Mouse (Mus musculus): ENCODE data around the gene Srsf2.
"Not testable (repeated sequence)": the region's sequence is repeated elsewhere in the genome, so short reads cannot be mapped to it uniquely, and the experiment has no call there.

Gene Srsf2

GRCm38 (mm10) chr11:116826550-116827504 lies 26.1 kb downstream of the Srsf2 start:
- DNase-seq = no peak

- DNase-seq = no peak
Observed at GRCm38 (mm10) chr11:116825230-116825629, 27.7 kb downstream of the Srsf2 start.

- not testable (repeated sequence) for DNase-seq
Observed at GRCm38 (mm10) chr11:116823885-116824284, 29.0 kb downstream of the Srsf2 start.

GRCm38 (mm10) chr11:116823255-116823654 lies 29.6 kb downstream of the Srsf2 start:
- DNase-seq = no peak

GRCm38 (mm10) chr11:116822626-116823025 lies 30.3 kb downstream of the Srsf2 start:
- no peak for DNase-seq

GRCm38 (mm10) chr11:116822215-116822614 lies 30.7 kb downstream of the Srsf2 start:
- DNase-seq = no peak

GRCm38 (mm10) chr11:116821057-116821940 lies 31.6 kb downstream of the Srsf2 start:
- no peak for DNase-seq

- no peak for DNase-seq
Observed at GRCm38 (mm10) chr11:116819932-116820593, 32.8 kb downstream of the Srsf2 start.

- no peak for DNase-seq
Observed at GRCm38 (mm10) chr11:116818722-116819121, 34.2 kb downstream of the Srsf2 start.

GRCm38 (mm10) chr11:116817567-116817966 lies 35.3 kb downstream of the Srsf2 start:
- no peak for DNase-seq

GRCm38 (mm10) chr11:116816769-116817168 lies 36.1 kb downstream of the Srsf2 start:
- no peak for DNase-seq

- no peak for DNase-seq
Observed at GRCm38 (mm10) chr11:116814884-116815415, 37.9 kb downstream of the Srsf2 start.

GRCm38 (mm10) chr11:116814076-116814883 lies 38.6 kb downstream of the Srsf2 start:
- no peak for DNase-seq

GRCm38 (mm10) chr11:116813610-116814009 lies 39.3 kb downstream of the Srsf2 start:
- no peak for DNase-seq

- DNase-seq = no peak
Observed at GRCm38 (mm10) chr11:116812793-116813529, 39.9 kb downstream of the Srsf2 start.

- DNase-seq = peak; percentile 77
Observed at GRCm38 (mm10) chr11:116810983-116811901, 41.7 kb downstream of the Srsf2 start.

- no peak for DNase-seq
Observed at GRCm38 (mm10) chr11:116810528-116810927, 42.4 kb downstream of the Srsf2 start.

GRCm38 (mm10) chr11:116809520-116809919 lies 43.4 kb downstream of the Srsf2 start:
- no peak for DNase-seq

- DNase-seq = no peak
Observed at GRCm38 (mm10) chr11:116808811-116809395, 44.0 kb downstream of the Srsf2 start.
